Mouse (Mus musculus) heart, embryonic 10.5 days (tissue): ENCODE measurements around the gene Actg2. TPM values are rescaled to one million over a fixed set of nuclear protein-coding genes. Genes with fewer than 3 reads are reported as not detected.

Experiments
- polyA plus RNA-seq: library from polyadenylated mRNA; unstranded; fragments of >200 nt; fragmentation: Nextera tagmentation; extraction: Ambion mirVana; gene quantifications from 2 replicates; pipeline ENCODE4 v1.2.1, GENCODE M21; 2016

Actg2 gene
- polyA plus RNA-seq, 1 experiment from 2014 or later, result 7.0 TPM

Other genes starting within 250 kb of the Actg2 start
- gene Mthfd2, start 210.4 kb downstream of the Actg2 start, polyA plus RNA-seq, result 50.6 and 58.7 TPM in 2 replicates
- 42.8 and 50.7 TPM in 2 replicates for gene Mob1a, start 210.2 kb downstream of the Actg2 start, polyA plus RNA-seq
- gene Bola3, start 187.1 kb downstream of the Actg2 start, polyA plus RNA-seq, result 238 and 283 TPM in 2 replicates
- 29.8 and 31.3 TPM in 2 replicates for gene Tet3, start 77.2 kb downstream of the Actg2 start, polyA plus RNA-seq
- gene Dguok, start 29.3 kb downstream of the Actg2 start, polyA plus RNA-seq, result 56.5 and 59.1 TPM in 2 replicates
- 23.3 and 23.5 TPM in 2 replicates for gene Stambp, start 36.5 kb upstream of the Actg2 start, polyA plus RNA-seq
- not detected in 2 replicates for gene Clec4f, start 119.9 kb upstream of the Actg2 start, polyA plus RNA-seq
- not detected in 2 replicates for gene Cd207, start 141.6 kb upstream of the Actg2 start, polyA plus RNA-seq
- gene Vax2, start 175.0 kb upstream of the Actg2 start, polyA plus RNA-seq, result not detected in 2 replicates
- not detected in 2 replicates for gene Atp6v1b1, start 206.7 kb upstream of the Actg2 start, polyA plus RNA-seq
- 0.09 and 0.10 TPM in 2 replicates for gene Ankrd53, start 226.4 kb upstream of the Actg2 start, polyA plus RNA-seq
- 82.4 and 88.7 TPM in 2 replicates for gene Tex261, start 239.5 kb upstream of the Actg2 start, polyA plus RNA-seq